9 mouse cellular contexts compared by ENCODE assay signal in the genomic region with DNA sequence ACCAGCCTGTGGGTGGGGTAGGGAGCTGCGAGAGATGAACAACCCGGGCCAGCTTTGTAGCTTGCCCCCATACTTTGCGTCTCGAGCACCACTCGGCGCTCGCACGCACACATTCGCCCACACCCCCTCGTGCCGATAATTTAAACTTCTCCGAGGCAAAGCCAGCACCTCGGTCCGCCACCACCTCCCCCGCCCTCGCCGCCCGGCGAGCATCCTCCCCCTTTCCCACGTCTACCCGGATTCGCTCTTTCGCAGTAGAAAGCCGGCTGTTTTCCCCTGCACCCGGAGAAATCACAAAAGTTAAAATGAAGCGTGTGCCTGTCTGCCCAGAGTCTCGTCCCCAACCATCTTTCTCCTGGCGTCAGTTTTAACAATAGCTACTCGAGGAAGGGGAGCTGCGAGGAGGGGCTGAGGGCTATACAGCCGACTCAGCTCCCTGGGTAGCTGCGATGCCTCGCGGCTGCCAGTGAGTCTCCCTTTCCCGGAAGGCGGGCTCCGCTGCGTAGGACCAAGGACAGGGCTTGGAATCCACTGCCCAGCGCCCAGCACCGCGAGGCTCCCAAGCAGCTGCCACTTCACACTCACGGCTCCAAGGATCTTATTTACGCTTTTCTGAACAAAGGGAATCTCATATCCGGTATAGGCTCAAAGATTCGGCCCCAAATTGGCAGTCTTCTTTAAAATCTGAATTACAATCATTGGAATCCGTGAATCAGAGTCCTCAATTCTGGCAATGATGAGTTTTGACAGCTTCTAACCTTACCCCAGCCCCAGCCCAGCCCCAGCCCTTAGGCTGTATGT. TPM values are rescaled to one million over a fixed set of nuclear protein-coding genes. Genes with fewer than 3 reads are reported as not detected.
DNase-seq lines count a peak whose midpoint lies in the region; ATAC-seq lines count a peak whose summit lies in the region.
"Had no signal": no experiment of that assay in that cellular context is flagged by ENCODE, and none has a peak within 500 bp of the region (broad histone marks: within the 10 kb centered on the region; RNA-seq: fewer than 3 reads in every experiment).

No protein-coding gene starts in this region.

- peak; percentile 58 for DNase-seq in adrenal gland, adult 2 months
- DNase-seq in adrenal gland, postnatal 4 days (ENCODE audit: low spot score in 2 of 2) = no peak
- DNase-seq in urinary bladder, postnatal 36 days (ENCODE audit: low spot score in 2 of 2) = peak; percentile 8 to 12
- no peak for DNase-seq in urinary bladder, postnatal 4 days (ENCODE audit: low spot score in 2 of 2)
- peak; percentile 43 to 45 for DNase-seq in heart, postnatal 10 days
- DNase-seq in liver = peak; percentile 31

- no peaks in the 10 kb centered on the region for H3K9me3 ChIP-seq in neural tube, embryonic 15.5 days (replicated peaks)

- intact Hi-C loops in heart, postnatal 10 days (cut with DNase I) = loop anchor here (10.0 kb wide), 1 partner anchor 240 kb away; no protein-coding TSS in a partner anchor

- peaks cover 31% of the 10 kb centered on the region for H3K4me1 ChIP-seq in neural tube, embryonic 15.5 days

- ATAC-seq in neural tube, embryonic 15.5 days (ENCODE audit: low FRiP score) = peak; percentile 9; the same call in 1 of the 2 replicates
- no peak for ATAC-seq in erythroid progenitor cell, adult 5-6 weeks (replicated peaks; ENCODE audit: low FRiP score, poor library complexity, severe bottlenecking)

- H3K4me3 ChIP-seq in neural tube, embryonic 15.5 days (replicated peaks) = peak overlapping the region; percentile 57
- H3K4me3 ChIP-seq: erythroblast, embryonic 14.5 days had no signal

- H3K27me3 ChIP-seq in neural tube, embryonic 15.5 days (replicated peaks) = 0 out of 2 replicates have a peak, but pooled peaks cover under 1% of the 10 kb centered on the region

- H3K36me3 ChIP-seq in neural tube, embryonic 15.5 days = no peaks in the 10 kb centered on the region

- peak overlapping the region; percentile 91 for H3K27ac ChIP-seq in neural tube, embryonic 15.5 days (replicated peaks)

- under 1% methylated on average over 45 of the region's 46 CpGs for WGBS in neural tube, embryonic 15.5 days

- peak overlapping the region; percentile 85 for H3K9ac ChIP-seq in neural tube, embryonic 15.5 days (replicated peaks)

- H3K4me2 ChIP-seq in neural tube, embryonic 15.5 days = peak overlapping the region; percentile 95

RNA-seq across cellular contexts. Expression of a gene that starts 25.8 kb away (rescaled TPM):
- total RNA-seq in adrenal gland, adult 2 months (2021) = 1 to 10 TPM in 1 of 2 experiments, under 1 TPM in 1; 0.93 to 1.1 TPM
- polyA plus RNA-seq in adrenal gland, adult 2 months (2012; rRNA removed) = 0.11 TPM in 1 of 2 replicates, not detected in the other
- total RNA-seq in adrenal gland, postnatal 4 days (2021) = 10 to 100 TPM; 10.2 to 20.5 TPM
- 1 to 10 TPM; 1.2 to 2.9 TPM for total RNA-seq in heart, postnatal 10 days (2021)
- 130 and 158 TPM in 2 replicates for polyA plus RNA-seq in neural tube, embryonic 15.5 days (2015; fragmentation: Nextera tagmentation; extraction: Ambion mirVana)
- not detected in 2 replicates for total RNA-seq in erythroid progenitor cell, adult 5-6 weeks (2015; ENCODE audit: low replicate concordance)
- not detected in 2 replicates for total RNA-seq in erythroid progenitor cell, adult 5-6 weeks (2017; ENCODE audit: low replicate concordance)
- polyA plus RNA-seq: erythroblast, embryonic 14.5 days had no signal

Comparison
In these comparisons a context has a peak if more than half of its experiments do, and no peak if none do; other contexts are left out.
1. DNase-seq: peak in adrenal gland, adult 2 months (single experiment), urinary bladder, postnatal 36 days (2 of 2), heart, postnatal 10 days (2 of 2) and liver (single experiment); none in adrenal gland, postnatal 4 days (0 of 2) and urinary bladder, postnatal 4 days (0 of 2).